Mouse (Mus musculus) cerebellum, postnatal 14 days (tissue): ENCODE data around the gene Gm1140.
"Not testable (repeated sequence)": the region's sequence is repeated elsewhere in the genome, so short reads cannot be mapped to it uniquely, and the experiment has no call there.

ENCODE experiments used
- DNase-seq, 2 experiments: peaks; one replicate each; pipeline ENCODE4 v3.0.0; 2021; ENCODE audit warnings: mixed read lengths in 2 of 2

Gene Gm1140

DNA sequence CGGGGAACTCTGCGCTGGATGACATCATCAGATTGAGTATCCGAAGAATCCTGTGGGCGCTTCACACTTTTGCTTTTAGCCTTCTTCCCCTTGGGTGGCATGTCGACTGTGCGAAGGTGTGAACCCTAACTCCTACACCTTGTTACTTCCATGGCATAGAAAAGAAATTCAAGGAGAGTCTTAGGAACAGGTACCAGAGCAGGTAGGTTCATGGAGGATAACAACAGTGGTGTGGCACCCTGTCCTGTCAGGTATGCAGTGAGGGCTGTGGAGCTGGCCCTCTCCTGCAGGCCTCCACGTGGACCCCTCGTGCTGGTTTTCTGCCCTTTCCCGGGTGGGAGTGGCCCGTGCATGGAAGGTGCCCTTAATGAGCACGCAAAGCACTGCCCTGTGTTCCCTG is at the start of gene Gm1140:
Gene Gm1140 (minus strand): TSS at position 101 of the 400 bp plus-strand sequence.
- DNase-seq = not testable (repeated sequence)

- DNase-seq = not testable (repeated sequence)
These were observed 2.0 kb upstream of the Gm1140 start, which contains the start of gene Gm14692 for GRCm38 (mm10) chrX:67695398-67695797. Gene Gm14692 (plus strand): TSS chrX:67695698.
